Mouse (Mus musculus) limb, embryonic 12.5 days (tissue): ENCODE data around the gene Wnt1. TPM values are rescaled to one million over a fixed set of nuclear protein-coding genes. Genes with fewer than 3 reads are reported as not detected.
A peak's percentile ranks its signal among the peaks of the same experiment; 100 is the strongest.

Experiments
- ATAC-seq: fragments of 200-750 bp; cut with Nextera tagmentation; 2 replicates; pipeline ENCODE4 v1.8.0; 2017; ENCODE audit warnings: low read depth, moderate TSS enrichment; ENCODE audit not compliant: insufficient number of reproducible peaks, insufficient read depth, low FRiP score, low TSS enrichment
- H3K27ac ChIP-seq: fragments of 300-500 bp; sonication (generic); 2 replicates; pipeline ENCODE4 v1.5.1; 2016; ENCODE audit warnings: mild to moderate bottlenecking, moderate library complexity
- H3K27me3 ChIP-seq: fragments of 300-500 bp; sonication (generic); 2 replicates; pipeline ENCODE4 v1.6.1; 2016; ENCODE audit warnings: mild to moderate bottlenecking, moderate library complexity
- H3K36me3 ChIP-seq: fragments of 300-500 bp; sonication (generic); 2 replicates; pipeline ENCODE4 v1.6.1; 2016; ENCODE audit warnings: mild to moderate bottlenecking, moderate library complexity
- H3K4me1 ChIP-seq: fragments of 300-500 bp; sonication (generic); replicated peaks from 2 replicates; pipeline ENCODE4 v1.6.1; 2016
- H3K4me2 ChIP-seq: fragments of 300-500 bp; sonication (generic); 2 replicates; pipeline ENCODE4 v1.6.1; 2016; ENCODE audit warnings: mild to moderate bottlenecking, moderate library complexity
- H3K4me3 ChIP-seq: fragments of 300-500 bp; sonication (generic); replicated peaks from 2 replicates; pipeline ENCODE4 v1.5.1; 2016; ENCODE audit warnings: mild to moderate bottlenecking
- H3K9ac ChIP-seq: fragments of 300-500 bp; sonication (generic); replicated peaks from 2 replicates; pipeline ENCODE4 v1.6.1; 2016; ENCODE audit warnings: mild to moderate bottlenecking, moderate library complexity
- H3K9me3 ChIP-seq: fragments of 300-500 bp; sonication (generic); 2 replicates; pipeline ENCODE4 v1.6.1; 2016; ENCODE audit warnings: mild to moderate bottlenecking, moderate library complexity
- WGBS: fragments of 180-500 bp; shearing (Covaris S2); methylation state at CpG from one replicate; pipeline ENCODE4 v1.1.7; 2016; 5-methylcytosine and 5-hydroxymethylcytosine counted together
- polyA plus RNA-seq: library from polyadenylated mRNA; unstranded; fragments of >200 nt; fragmentation: Nextera tagmentation; extraction: Ambion mirVana; gene quantifications from 2 replicates; pipeline ENCODE4 v1.2.1, GENCODE M21; 2016

Gene Wnt1
- polyA plus RNA-seq, 1 experiment from 2014 or later: not detected

DNA sequence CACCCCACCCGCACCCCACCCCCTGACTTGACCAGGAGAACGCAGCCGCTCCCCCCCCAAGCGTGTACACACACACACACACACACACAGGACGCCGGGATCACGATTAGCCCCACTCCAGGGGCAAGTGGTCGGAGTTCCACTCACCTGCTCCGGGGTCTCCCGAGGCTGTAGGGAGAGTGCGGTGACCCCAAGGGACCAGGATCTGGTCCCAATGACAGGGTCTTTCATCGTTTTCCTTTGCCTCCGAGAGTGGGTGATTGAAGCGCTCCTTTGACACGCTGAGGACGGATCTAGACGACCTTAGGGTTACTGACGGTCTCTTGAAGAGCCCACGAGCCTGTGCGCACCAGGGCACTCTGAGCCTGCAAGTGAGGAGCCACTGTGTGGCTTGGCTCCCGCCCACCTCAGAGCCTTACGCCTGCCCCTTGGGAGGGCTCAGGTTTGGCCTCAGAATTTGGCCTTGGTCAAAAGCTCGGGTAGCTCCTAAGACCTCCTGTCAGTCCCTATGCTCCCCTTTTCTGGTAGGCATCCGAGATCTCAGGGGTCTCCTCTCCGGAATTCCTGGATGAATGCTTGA, 11.4 kb upstream of the Wnt1 start:
- peak overlapping the region; percentile 31 for H3K4me3 ChIP-seq
- H3K27ac ChIP-seq: no peak overlapping the region
- no peaks in the 10 kb centered on the region for H3K36me3 ChIP-seq
- WGBS: under 1% methylated on average over 25 of the region's 25 CpGs
- peaks cover 100% of the 10 kb centered on the region for H3K27me3 ChIP-seq
- no peak for ATAC-seq
- no peaks in the 10 kb centered on the region for H3K9me3 ChIP-seq
- H3K4me1 ChIP-seq: peaks cover 28% of the 10 kb centered on the region
- peak overlapping the region; percentile 50 for H3K4me2 ChIP-seq
- H3K9ac ChIP-seq: no peak overlapping the region

DNA sequence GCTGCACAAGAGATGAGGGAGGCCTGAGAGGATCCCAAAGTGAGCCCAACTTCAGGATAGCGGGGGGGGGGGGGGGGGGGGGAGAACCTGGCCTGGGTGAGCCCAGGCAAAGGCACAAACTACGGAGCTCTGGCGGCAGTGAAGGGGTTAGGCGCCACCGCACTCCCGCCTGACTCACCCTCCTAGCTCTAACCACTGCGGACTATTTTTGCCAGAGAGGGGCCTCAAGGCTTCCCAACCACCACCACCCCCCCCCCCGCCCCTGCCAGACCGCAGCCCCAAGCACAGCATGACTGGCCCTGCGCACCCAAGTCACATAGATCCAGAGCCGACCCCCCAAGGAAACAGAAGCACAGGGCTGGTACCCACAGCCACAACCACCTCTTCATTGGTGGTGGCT, 10.9 kb upstream of the Wnt1 start:
- WGBS: 2% methylated on average over 10 of the region's 11 CpGs
- no peaks in the 10 kb centered on the region for H3K36me3 ChIP-seq
- ATAC-seq: no peak
- no peaks in the 10 kb centered on the region for H3K9me3 ChIP-seq
- no peak overlapping the region for H3K9ac ChIP-seq
- 0 out of 2 replicates have a peak overlapping the region, but pooled peaks have one; percentile 3 for H3K4me3 ChIP-seq
- H3K4me2 ChIP-seq: peak overlapping the region; percentile 23; the same call in 1 of the 2 replicates
- H3K27ac ChIP-seq: no peak overlapping the region
- peaks cover 28% of the 10 kb centered on the region for H3K4me1 ChIP-seq
- peaks cover 96% of the 10 kb centered on the region for H3K27me3 ChIP-seq

DNA sequence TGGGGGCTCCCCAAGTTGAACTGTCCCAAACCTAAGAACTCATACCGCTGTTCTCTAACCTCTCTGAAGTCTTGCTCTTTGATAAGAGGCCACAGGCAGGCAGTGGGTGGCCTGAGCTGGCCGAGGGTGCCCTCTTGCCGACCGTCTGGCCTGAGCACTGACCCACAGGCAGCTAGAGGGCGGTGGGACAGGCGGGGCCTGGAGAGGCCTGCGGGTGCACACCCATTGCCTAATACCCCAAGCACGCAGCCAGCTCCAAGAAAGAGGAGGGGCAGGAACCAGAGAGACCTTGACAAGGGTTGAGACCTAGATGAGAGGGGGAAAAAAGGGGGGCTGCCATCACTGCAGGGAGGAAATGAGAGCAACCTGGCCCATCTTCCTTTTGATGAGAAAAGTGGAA, 9.6 kb upstream of the Wnt1 start:
- Histone ChIP-seq H3K4me1 (peaks cover 28% of the 10 kb centered on the region), H3K9ac (0 out of 2 replicates have a peak overlapping the region, but pooled peaks have one; percentile 23), H3K4me3 (no peak overlapping the region), H3K27me3 (peaks cover 88% of the 10 kb centered on the region), H3K27ac (no peak overlapping the region), H3K4me2 (no peak overlapping the region), H3K9me3 (no peaks in the 10 kb centered on the region), H3K36me3 (no peaks in the 10 kb centered on the region)
- no peak for ATAC-seq
- 2% methylated on average over 8 of the region's 8 CpGs for WGBS

DNA sequence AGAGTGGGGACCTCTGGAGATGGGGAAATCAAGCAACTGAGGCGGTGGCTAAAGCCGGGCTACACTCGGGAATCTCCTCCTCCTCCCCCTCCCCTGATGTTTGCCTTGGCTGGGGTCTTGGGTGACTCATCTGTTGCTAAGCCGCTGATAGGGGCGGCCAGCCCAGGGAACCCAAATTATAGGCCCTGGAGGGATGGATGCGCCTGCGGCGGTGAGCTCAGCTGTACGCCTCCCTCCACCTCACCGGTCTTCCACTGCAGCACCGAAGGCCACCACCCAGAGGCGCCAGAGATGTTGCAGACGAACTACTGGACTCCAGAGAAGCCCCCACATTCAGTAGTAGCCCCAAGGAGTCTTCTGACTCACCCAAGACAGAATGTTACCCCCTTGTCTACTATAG, 9.1 kb upstream of the Wnt1 start:
- no peak for ATAC-seq
- H3K27me3 ChIP-seq: peaks cover 88% of the 10 kb centered on the region
- H3K36me3 ChIP-seq: no peaks in the 10 kb centered on the region
- H3K4me3 ChIP-seq: no peak overlapping the region
- H3K9me3 ChIP-seq: no peaks in the 10 kb centered on the region
- H3K9ac ChIP-seq: 0 out of 2 replicates have a peak overlapping the region, but pooled peaks have one; percentile 23
- no peak overlapping the region for H3K4me2 ChIP-seq
- H3K27ac ChIP-seq: no peak overlapping the region
- WGBS: 2% methylated on average over 13 of the region's 13 CpGs
- H3K4me1 ChIP-seq: peaks cover 27% of the 10 kb centered on the region

DNA sequence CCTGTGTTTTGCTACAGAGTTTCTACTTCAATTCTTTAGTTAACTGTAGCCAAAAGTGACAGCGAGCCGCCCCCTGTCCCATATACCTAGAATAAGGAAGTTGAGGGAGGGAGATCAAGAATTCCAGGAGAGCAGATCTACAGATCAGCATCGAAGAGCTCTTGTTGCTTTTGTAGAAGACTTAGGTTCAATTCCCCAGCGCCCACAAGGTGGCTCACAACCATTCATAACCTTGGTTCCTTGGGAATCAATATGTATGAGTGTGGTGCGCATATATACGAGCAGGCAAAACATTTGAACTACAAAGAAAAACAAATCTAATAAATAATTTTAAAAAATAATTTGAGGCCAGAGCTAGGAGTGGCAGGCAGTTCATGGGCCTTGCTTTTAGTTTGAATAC, 8.5 kb upstream of the Wnt1 start:
- Histone ChIP-seq H3K9me3 (no peaks in the 10 kb centered on the region), H3K27ac (no peak overlapping the region), H3K4me3 (no peak overlapping the region), H3K9ac (no peak overlapping the region), H3K4me2 (no peak overlapping the region), H3K4me1 (peaks cover 21% of the 10 kb centered on the region), H3K36me3 (no peaks in the 10 kb centered on the region), H3K27me3 (peaks cover 86% of the 10 kb centered on the region)
- no peak for ATAC-seq
- WGBS: 27% methylated on average over 6 of the region's 6 CpGs

DNA sequence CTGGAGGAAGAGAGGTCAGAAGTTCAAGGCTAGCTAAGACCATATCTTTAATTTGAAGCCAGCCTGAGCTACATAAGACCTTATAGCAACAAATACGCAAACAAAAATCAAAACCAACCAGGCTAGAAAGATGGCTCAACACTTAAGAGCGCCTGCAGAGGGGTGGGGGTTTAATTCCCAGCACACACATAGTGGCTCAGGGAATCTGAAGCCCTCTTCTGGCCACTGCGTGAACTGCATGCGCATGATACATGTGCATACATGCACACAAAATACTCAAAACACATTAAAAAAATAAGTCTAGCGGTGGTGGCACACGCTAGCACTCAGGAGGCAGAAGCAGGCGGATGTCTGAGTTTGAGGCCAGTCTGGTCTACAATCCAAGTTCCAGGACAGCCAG, 3.9 kb upstream of the Wnt1 start:
- Histone ChIP-seq H3K36me3 (no peaks in the 10 kb centered on the region), H3K9me3 (no peaks in the 10 kb centered on the region), H3K4me3 (no peak overlapping the region), H3K27me3 (peaks cover 84% of the 10 kb centered on the region), H3K9ac (no peak overlapping the region), H3K4me1 (peaks cover 10% of the 10 kb centered on the region; the same call in 1 of the 2 replicates), H3K4me2 (no peak overlapping the region), H3K27ac (no peak overlapping the region)
- 36% methylated on average over 7 of the region's 7 CpGs for WGBS
- ATAC-seq: no peak

DNA sequence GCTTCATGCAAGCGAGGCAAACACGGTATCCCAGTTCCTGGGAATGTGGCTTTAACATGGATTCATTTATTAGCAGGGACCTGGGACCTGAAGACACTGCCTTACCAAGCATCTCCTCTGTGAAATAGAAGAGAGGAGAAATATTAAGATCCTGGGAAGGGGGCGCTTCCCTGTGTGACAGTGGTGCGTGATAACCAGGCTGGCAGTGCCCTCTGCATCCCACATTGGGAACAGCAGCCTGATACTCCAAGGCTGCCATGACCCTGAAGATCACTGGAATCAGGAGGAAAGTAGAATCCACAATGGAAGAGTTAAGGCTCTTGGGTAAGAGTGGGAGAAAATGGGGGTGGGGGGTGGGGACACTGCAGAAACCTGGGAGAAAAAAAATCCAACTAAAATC, 1.7 kb upstream of the Wnt1 start:
- no peak overlapping the region for H3K4me3 ChIP-seq
- H3K36me3 ChIP-seq: no peaks in the 10 kb centered on the region
- peaks cover 25% of the 10 kb centered on the region for H3K4me1 ChIP-seq
- H3K27me3 ChIP-seq: peaks cover 84% of the 10 kb centered on the region
- no peak overlapping the region for H3K4me2 ChIP-seq
- no peaks in the 10 kb centered on the region for H3K9me3 ChIP-seq
- H3K9ac ChIP-seq: no peak overlapping the region
- ATAC-seq: no peak
- 34% methylated on average over 4 of the region's 4 CpGs for WGBS
- no peak overlapping the region for H3K27ac ChIP-seq

DNA sequence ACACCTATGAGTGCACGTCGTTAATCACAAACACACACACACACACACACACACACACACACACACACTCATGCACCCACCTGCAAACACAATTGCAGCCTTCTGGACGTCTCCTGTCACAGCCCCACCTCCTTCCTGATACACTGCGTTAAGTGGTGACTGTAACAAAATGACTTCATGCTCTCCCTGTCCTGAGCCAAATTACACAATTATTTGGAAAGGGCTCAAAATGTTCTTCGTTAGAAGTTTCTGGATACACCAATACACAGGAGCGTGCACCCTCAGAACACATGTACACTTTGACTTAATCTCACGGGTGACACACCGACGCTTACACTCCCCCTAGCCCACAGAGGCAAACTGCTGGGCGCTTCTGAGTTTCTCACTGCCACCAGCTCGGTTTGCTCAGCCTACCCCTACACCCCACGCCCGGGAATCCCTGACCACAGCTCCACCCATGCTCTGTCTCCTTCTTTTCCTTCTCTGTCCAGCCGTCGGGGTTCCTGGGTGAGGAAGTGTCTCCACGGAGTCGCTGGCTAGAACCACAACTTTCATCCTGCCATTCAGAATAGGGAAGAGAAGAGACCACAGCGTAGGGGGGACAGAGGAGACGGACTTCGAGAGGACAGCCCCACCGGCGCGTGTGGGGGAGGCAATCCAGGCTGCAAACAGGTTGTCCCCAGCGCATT, 541 bp upstream of the Wnt1 start:
- Histone ChIP-seq H3K4me1 (peaks cover 30% of the 10 kb centered on the region), H3K36me3 (no peaks in the 10 kb centered on the region), H3K9me3 (no peaks in the 10 kb centered on the region), H3K27ac (no peak overlapping the region), H3K4me3 (peak overlapping the region; percentile 25), H3K4me2 (peak overlapping the region; percentile 23; the same call in 1 of the 2 replicates), H3K9ac (no peak overlapping the region; the same call in 1 of the 2 replicates), H3K27me3 (peaks cover 88% of the 10 kb centered on the region)
- ATAC-seq: no peak
- WGBS: 14% methylated on average over 24 of the region's 24 CpGs

DNA sequence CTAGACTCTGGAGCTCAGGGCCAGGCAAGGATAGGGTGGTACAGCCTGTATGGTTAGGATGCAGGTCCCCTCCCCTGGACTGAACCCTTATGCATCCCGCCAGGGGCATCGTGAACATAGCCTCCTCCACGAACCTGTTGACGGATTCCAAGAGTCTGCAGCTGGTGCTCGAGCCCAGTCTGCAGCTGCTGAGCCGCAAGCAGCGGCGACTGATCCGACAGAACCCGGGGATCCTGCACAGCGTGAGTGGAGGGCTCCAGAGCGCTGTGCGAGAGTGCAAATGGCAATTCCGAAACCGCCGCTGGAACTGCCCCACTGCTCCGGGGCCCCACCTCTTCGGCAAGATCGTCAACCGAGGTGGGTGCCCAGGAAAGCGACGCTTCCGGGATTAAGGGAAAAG, 1.1 kb downstream of the Wnt1 start:
- Histone ChIP-seq H3K4me2 (peak overlapping the region; percentile 23), H3K4me1 (peaks cover 30% of the 10 kb centered on the region), H3K27ac (no peak overlapping the region), H3K9me3 (no peaks in the 10 kb centered on the region), H3K36me3 (no peaks in the 10 kb centered on the region), H3K4me3 (peak overlapping the region; percentile 23), H3K27me3 (peaks cover 96% of the 10 kb centered on the region), H3K9ac (0 out of 2 replicates have a peak overlapping the region, but pooled peaks have one; percentile 18)
- WGBS: 1% methylated on average over 23 of the region's 23 CpGs
- no peak for ATAC-seq

DNA sequence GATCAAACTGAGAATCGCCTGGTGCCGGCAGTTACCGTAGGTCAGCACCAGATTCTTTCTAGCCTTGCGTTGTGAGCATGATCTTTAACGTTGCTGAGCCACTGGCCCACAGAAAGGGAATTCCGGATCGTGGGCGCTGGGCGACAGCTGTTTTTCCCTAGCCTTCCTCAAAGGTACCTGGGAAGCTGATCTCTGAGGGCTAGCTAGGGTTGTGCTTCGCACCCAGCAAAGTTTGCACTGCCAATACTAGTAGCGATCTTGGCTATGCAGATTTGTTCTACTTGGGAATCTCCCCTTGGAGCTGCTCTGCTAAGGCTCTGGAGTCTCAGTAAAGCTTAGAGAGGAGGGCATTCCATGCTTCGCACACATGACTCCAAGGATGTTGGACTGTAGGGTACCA, 1.6 kb downstream of the Wnt1 start:
- WGBS: 0% methylated on average over 12 of the region's 12 CpGs

DNA sequence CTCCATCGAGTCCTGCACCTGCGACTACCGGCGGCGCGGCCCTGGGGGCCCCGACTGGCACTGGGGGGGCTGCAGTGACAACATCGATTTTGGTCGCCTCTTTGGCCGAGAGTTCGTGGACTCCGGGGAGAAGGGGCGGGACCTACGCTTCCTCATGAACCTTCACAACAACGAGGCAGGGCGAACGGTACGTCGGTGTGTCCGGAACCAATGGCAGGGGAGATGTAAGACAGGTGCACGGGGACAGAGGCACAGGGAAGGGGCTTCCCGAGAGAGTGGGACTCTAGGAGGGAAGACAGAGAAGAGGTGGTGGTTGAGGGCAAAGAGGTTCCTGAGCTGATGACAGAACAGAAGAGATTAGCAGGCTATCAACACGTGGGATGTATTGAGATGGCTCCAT, 2.1 kb downstream of the Wnt1 start:
- Histone ChIP-seq H3K4me2 (no peak overlapping the region), H3K4me1 (peaks cover 30% of the 10 kb centered on the region), H3K9me3 (no peaks in the 10 kb centered on the region), H3K27me3 (peaks cover 99% of the 10 kb centered on the region), H3K36me3 (no peaks in the 10 kb centered on the region), H3K9ac (no peak overlapping the region), H3K27ac (no peak overlapping the region), H3K4me3 (peak overlapping the region; percentile 11)
- no peak for ATAC-seq
- WGBS: 2% methylated on average over 23 of the region's 23 CpGs

More for the DNA sequence above, 1.6 kb downstream of the Wnt1 start:
- Histone ChIP-seq H3K9ac (0 out of 2 replicates have a peak overlapping the region, but pooled peaks have one; percentile 18), H3K4me3 (peak overlapping the region; percentile 23), H3K4me2 (peak overlapping the region; percentile 23), H3K36me3 (no peaks in the 10 kb centered on the region), H3K4me1 (peaks cover 30% of the 10 kb centered on the region), H3K27me3 (peaks cover 99% of the 10 kb centered on the region), H3K27ac (no peak overlapping the region), H3K9me3 (no peaks in the 10 kb centered on the region)
- no peak for ATAC-seq
